Mouse (Mus musculus) E14TG2a.4 (cell line): ENCODE measurements around the gene Ndufa11.

Experiments used
- CTCF ChIP-seq: conservative IDR thresholded peaks from 2 replicates; pipeline ENCODE4 v1.5.1; 2014; ENCODE audit warnings: low read length
- NANOG ChIP-seq: IDR thresholded peaks from 2 replicates; pipeline ENCODE4 v1.6.1; 2014; ENCODE audit warnings: borderline replicate concordance, low read length, mixed read lengths
- POU5F1 ChIP-seq: IDR thresholded peaks from 2 replicates; pipeline ENCODE4 v1.6.1; 2014; ENCODE audit warnings: low read length, borderline replicate concordance

DNA sequence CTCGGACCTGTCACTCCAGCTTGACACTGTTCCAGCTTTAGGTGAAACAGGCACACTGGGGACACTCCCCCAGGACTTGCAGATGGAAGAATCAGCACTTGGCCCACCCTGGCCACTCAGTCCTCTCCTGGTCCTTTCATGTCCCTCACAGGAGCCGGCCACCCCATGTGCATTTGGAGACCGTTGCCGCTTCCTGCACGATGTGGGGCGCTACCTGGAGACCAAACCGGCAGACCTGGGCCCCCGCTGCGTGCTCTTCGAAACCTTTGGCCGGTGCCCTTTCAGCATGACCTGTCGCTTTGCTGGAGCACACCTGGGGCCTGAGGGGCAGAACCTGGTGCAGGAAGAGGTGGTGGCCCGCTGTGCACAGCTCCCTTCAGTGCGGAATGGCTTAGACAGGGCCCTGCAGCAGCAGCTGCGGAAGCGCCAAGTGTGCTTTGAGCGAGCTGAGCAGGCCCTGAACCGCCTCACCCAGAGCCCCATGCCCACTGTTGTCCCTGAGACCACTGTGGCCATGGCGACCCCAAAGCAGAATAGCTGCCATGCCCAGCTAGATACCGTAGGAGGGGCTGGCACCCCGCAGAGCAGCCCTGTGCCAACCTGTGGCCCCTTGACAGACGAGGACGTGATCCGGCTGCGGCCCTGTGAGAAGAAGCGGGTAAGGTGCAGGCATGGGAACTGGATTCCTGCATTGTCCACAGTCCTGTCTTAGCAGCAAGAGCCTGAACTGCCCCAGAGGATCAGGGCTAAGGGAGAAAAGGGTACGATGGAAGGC lies 49.3 kb downstream of the Ndufa11 start:
- TF ChIP-seq CTCF (no peak), NANOG (no peak), POU5F1 (no peak)
